Mouse (Mus musculus): ENCODE data around the gene Slc12a5.

GRCm38 (mm10) chr2:164964981-164965380 is 4.4 kb downstream of the Slc12a5 start:
- TF ChIP-seq CTCF (IDR thresholded peaks at IDR 0.05; ENCODE audit: low read depth, low read length) (no peak), POLR2A (IDR thresholded peaks at IDR 0.05; ENCODE audit: insufficient read depth, low read length) (no peak)
